ENCODE assay signal across 24 mouse cellular contexts in the genomic region with DNA sequence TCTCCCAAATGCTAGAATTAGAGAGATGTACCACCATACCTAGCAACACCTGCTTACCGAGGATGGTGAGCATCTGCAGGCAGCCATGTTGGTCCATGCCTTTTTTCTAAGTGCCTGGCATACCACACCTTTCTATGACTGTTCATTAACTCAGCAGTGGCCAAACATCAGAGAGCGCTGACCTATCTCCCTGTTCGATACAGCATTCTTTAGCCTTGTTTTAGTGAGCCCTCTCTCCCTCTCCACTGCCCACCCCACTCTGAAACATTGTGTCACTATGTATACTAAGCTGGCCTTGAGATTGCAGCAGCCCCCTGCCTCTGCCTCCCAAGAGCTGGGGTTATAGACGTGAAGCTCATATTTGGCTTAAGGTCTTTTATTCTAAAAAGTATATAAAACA. TPM values are rescaled to one million over a fixed set of nuclear protein-coding genes. Genes with fewer than 3 reads are reported as not detected.
DNase-seq lines count a peak whose midpoint lies in the region; ATAC-seq and TF ChIP-seq lines count a peak whose summit lies in the region.
"Had no signal": no experiment of that assay in that cellular context is flagged by ENCODE, and none has a peak within 500 bp of the region (broad histone marks: within the 10 kb centered on the region; RNA-seq: fewer than 3 reads in every experiment).

No protein-coding gene starts in this region.

- peaks cover 34% of the 10 kb centered on the region for H3K4me1 ChIP-seq in liver, adult 2 months (ENCODE audit: control insufficient read depth, insufficient read depth, low read length)
- H3K4me1 ChIP-seq in liver, embryonic 14.5 days (replicated peaks; ENCODE audit: control insufficient read depth in 2 of 2, insufficient read depth in 2 of 2, low read length in 1 of 2) = peaks cover 2 to 33% of the 10 kb centered on the region in 2 experiments; a peak in 3 of 4 replicates

- peak overlapping the region; percentile 84 for H3K27ac ChIP-seq in liver, adult 2 months (replicated peaks; ENCODE audit: insufficient read depth, low read depth, low read length)
- no peak overlapping the region for H3K27ac ChIP-seq in liver, embryonic 14.5 days
- H3K27ac ChIP-seq: embryonic facial prominence, embryonic 15.5 days; forebrain, embryonic 10.5 days; gastrocnemius, adult 2 months had no signal

- WGBS in liver, adult 2 months = 18% methylated on average over 4 of the region's 4 CpGs
- 67% methylated on average over 4 of the region's 4 CpGs for WGBS in liver, embryonic 14.5 days (ENCODE audit: insufficient replicate concordance)

- no peaks in the 10 kb centered on the region for H3K9me3 ChIP-seq in liver, embryonic 14.5 days (ENCODE audit: control insufficient read depth, low read length)
- H3K9me3 ChIP-seq: embryonic facial prominence, embryonic 15.5 days; forebrain, embryonic 10.5 days; heart, embryonic 13.5 days had no signal

- no peak overlapping the region for H3K4me2 ChIP-seq in liver, embryonic 14.5 days (ENCODE audit: low read depth)
- H3K4me2 ChIP-seq: embryonic facial prominence, embryonic 15.5 days; heart, embryonic 13.5 days had no signal

- no peaks in the 10 kb centered on the region for H3K36me3 ChIP-seq in liver, adult 2 months (ENCODE audit: control insufficient read depth, insufficient read depth, low read length)
- H3K36me3 ChIP-seq in liver, embryonic 14.5 days (replicated peaks; ENCODE audit: control insufficient read depth, insufficient read depth, low read depth) = no peaks in the 10 kb centered on the region
- H3K36me3 ChIP-seq: embryonic facial prominence, embryonic 15.5 days; heart, embryonic 13.5 days had no signal

- no peak for TF ChIP-seq CTCF in liver, adult 2 months (IDR thresholded peaks at IDR 0.05; ENCODE audit: low read depth, low read length)
- TF ChIP-seq CTCF in liver, embryonic 14.5 days (IDR thresholded peaks at IDR 0.05; ENCODE audit: low read depth) = no peak

- peak overlapping the region; percentile 40 for H3K9ac ChIP-seq in liver, adult 2 months (ENCODE audit: low read depth, low read length)
- no peak overlapping the region for H3K9ac ChIP-seq in liver, embryonic 14.5 days (replicated peaks)
- H3K9ac ChIP-seq: embryonic facial prominence, embryonic 15.5 days had no signal

- peak; percentile 40; the same call in 1 of the 2 replicates for ATAC-seq in liver, embryonic 14.5 days (ENCODE audit: insufficient read depth)
- ATAC-seq: forebrain, embryonic 14.5 days had no signal

- DNase-seq in kidney, adult 18-20 months = peak; percentile 23
- no peak for DNase-seq in kidney, postnatal 25 days
- peak; percentile 91 for DNase-seq in liver, adult 2 months (ENCODE audit: extremely low read depth, low read depth, low spot score)
- no peak for DNase-seq in liver
- no peak for DNase-seq in liver, embryonic 14.5 days (ENCODE audit: low read depth in 3 of 3, low spot score in 3 of 3)
- DNase-seq in testis, postnatal 14 days (ENCODE audit: low spot score) = peak; percentile 55
- DNase-seq in natural killer cell, adult 2 months (ENCODE audit: low spot score in 2 of 2) = no peak
- no peak for DNase-seq in layer of hippocampus, postnatal 14 days (ENCODE audit: low spot score in 2 of 2)
- DNase-seq: cerebellum, adult 11 months; cerebellum, adult 8-10 months; embryo, embryonic 11 days; gastrocnemius, postnatal 36 days had no signal

- H3K4me3 ChIP-seq in liver, adult 2 months (ENCODE audit: insufficient read depth, low read depth, low read length) = no peak overlapping the region
- H3K4me3 ChIP-seq in liver, embryonic 14.5 days (ENCODE audit: insufficient read depth in 1 of 2, low read depth in 2 of 2, low read length in 2 of 2) = no peak overlapping the region
- H3K4me3 ChIP-seq: embryonic facial prominence, embryonic 15.5 days; erythroblast, embryonic 14.5 days; forebrain, embryonic 10.5 days; gastrocnemius, adult 2 months; heart, embryonic 13.5 days had no signal

- no peak for TF ChIP-seq EP300 in liver, embryonic 14.5 days (IDR thresholded peaks at IDR 0.05; ENCODE audit: low read depth)

- H3K79me2 ChIP-seq in liver, adult 2 months (ENCODE audit: control insufficient read depth, insufficient read depth, low read length) = peaks cover 7% of the 10 kb centered on the region; the same call in 1 of the 2 replicates

- TF ChIP-seq POLR2A in liver, adult 2 months (IDR thresholded peaks at IDR 0.05; ENCODE audit: extremely low read depth, insufficient read depth, low read length) = no peak

- H3K27me3 ChIP-seq in liver, adult 2 months (ENCODE audit: control insufficient read depth, insufficient read depth, low read length) = no peaks in the 10 kb centered on the region
- no peaks in the 10 kb centered on the region for H3K27me3 ChIP-seq in liver, embryonic 14.5 days (ENCODE audit: control insufficient read depth, insufficient read depth, low read length)
- H3K27me3 ChIP-seq: embryonic facial prominence, embryonic 15.5 days had no signal

RNA-seq across cellular contexts. Expression of gene Bcr, which starts 6.7 kb away (rescaled TPM):
- total RNA-seq in liver, adult 2 months (2014; rRNA removed) = 7.5 and 12.0 TPM in 2 replicates
- polyA plus RNA-seq in liver, adult 2 months (2012; rRNA removed) = 14.4 and 14.7 TPM in 2 replicates
- polyA plus RNA-seq in liver, embryonic 14.5 days (2012; rRNA removed) = 3.3 and 3.5 TPM in 2 replicates
- 0.85 and 1.3 TPM in 2 replicates for polyA plus RNA-seq in liver, embryonic 14.5 days (2014; fragmentation: Nextera tagmentation; extraction: Ambion mirVana)
- 10 to 100 TPM; 75.0 to 83.2 TPM for total RNA-seq in layer of hippocampus, postnatal 14 days (2021)
- total RNA-seq: MEL had no signal

RNA-seq across cellular contexts. Expression of gene Rab36, which starts 16.8 kb away (rescaled TPM):
- 0.18 and 0.34 TPM in 2 replicates for total RNA-seq in liver, adult 2 months (2014; rRNA removed)
- 0.34 and 0.70 TPM in 2 replicates for polyA plus RNA-seq in liver, adult 2 months (2012; rRNA removed)
- 2.0 and 2.5 TPM in 2 replicates for polyA plus RNA-seq in liver, embryonic 14.5 days (2012; rRNA removed)
- 0.70 and 1.1 TPM in 2 replicates for polyA plus RNA-seq in liver, embryonic 14.5 days (2014; fragmentation: Nextera tagmentation; extraction: Ambion mirVana)
- total RNA-seq in layer of hippocampus, postnatal 14 days (2021) = 10 to 100 TPM; 28.8 to 30.6 TPM
- total RNA-seq: MEL had no signal
- polyA plus RNA-seq: erythroblast, embryonic 14.5 days had no signal

RNA-seq across cellular contexts. Expression of gene Rsph14, which starts 21.3 kb away (rescaled TPM):
- not detected in 2 replicates for total RNA-seq in liver, adult 2 months (2014; rRNA removed)
- polyA plus RNA-seq in liver, adult 2 months (2012; rRNA removed) = not detected in 2 replicates
- polyA plus RNA-seq in liver, embryonic 14.5 days (2012; rRNA removed) = not detected in 2 replicates
- not detected in 2 replicates for polyA plus RNA-seq in liver, embryonic 14.5 days (2014; fragmentation: Nextera tagmentation; extraction: Ambion mirVana)
- 1 to 10 TPM; 1.3 to 1.4 TPM for total RNA-seq in layer of hippocampus, postnatal 14 days (2021)
- total RNA-seq: common myeloid progenitor, adult 5-6 weeks; gastrocnemius, adult 2 months; gastrocnemius, postnatal 36 days; heart, postnatal 4 days; MEL had no signal
- polyA plus RNA-seq: C2C12; embryonic facial prominence, embryonic 11.5 days; erythroblast, embryonic 14.5 days; forebrain, embryonic 10.5 days; forebrain, embryonic 14.5 days; heart, embryonic 13.5 days; heart, postnatal 0 days had no signal

Comparison
In these comparisons a context has a peak if more than half of its experiments do, and no peak if none do; other contexts are left out.
1. DNase-seq: peak in kidney, adult 18-20 months (single experiment), liver, adult 2 months (single experiment) and testis, postnatal 14 days (single experiment); none in kidney, postnatal 25 days (0 of 2), liver (single experiment), liver, embryonic 14.5 days (0 of 3), natural killer cell, adult 2 months (0 of 2) and layer of hippocampus, postnatal 14 days (0 of 2).
2. RNA of gene Rab36, which starts 16.8 kb away (total RNA-seq): 28.8 to 30.6 TPM in layer of hippocampus, postnatal 14 days; 0.18 to 0.34 TPM in liver, adult 2 months; every median in the first group is over 10 times any median in the second.